Mouse (Mus musculus): Measurements from ENCODE around the gene Arfgap3.
A peak's percentile ranks its signal among the peaks of the same experiment; 100 is the strongest.

The Arfgap3 gene

DNA sequence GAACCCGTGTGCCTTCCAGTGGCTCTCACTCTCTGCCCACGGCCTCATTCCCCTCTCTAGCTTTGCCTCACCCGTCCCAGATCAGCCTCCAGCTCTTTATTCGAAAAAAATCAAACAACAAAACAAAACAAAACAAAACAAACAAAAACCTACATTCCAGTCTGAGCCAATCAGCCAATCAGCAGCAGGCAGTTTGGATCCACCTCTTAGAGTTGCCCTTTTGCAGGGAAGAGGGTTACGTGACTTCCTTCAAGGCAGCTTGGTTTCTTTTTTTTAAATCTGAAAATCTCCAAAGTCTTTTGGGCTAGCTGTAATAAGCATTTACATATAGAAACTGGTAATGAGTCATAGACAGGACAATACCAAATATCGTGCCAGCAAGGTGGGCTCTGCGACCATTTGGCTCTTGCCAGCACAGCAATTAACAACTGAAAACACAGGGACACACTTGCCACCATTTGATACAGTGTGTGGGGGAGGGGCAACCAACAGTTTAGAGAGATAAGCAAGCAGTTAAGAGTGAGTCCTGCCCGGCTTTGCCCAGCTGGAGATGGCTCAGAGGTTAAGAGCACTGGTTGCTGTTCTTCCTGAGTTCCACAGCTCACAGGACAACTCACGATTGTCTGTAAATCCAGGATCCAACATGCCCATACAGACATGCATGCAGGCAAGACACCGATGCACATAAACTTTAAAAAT is 95.5 kb downstream of the Arfgap3 start:
- DNase-seq (ENCODE audit: low spot score in 2 of 2): no peak

DNA sequence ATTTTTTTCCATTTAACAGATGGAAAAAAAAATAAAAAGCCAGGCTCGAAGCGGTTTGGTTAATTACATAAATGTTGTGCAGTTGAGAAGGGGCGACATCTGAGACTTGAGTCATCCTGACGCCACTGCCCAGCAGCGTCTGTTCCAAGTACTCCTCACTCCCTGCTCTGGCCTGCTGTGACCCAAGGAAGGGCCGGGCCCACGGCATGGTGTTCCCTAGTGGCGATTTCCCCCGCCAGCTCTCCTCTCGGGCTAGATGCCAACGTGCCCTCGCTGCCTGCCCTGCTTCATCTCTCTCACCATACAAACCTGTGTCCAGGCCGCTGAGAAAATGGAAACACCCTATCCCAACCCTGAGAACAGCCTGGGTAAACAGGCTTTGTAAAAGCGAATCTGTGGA is 98.0 kb downstream of the Arfgap3 start:
- no peak for DNase-seq (ENCODE audit: low spot score in 2 of 2)

GRCm38 (mm10) chr15:83251176-83252004 is 98.7 kb downstream of the Arfgap3 start, which contains the start of gene A4galt:
A4galt (minus strand) TSS chr15:83251774.
- DNase-seq (ENCODE audit: low spot score in 2 of 2): peak in 1 of 2 experiments; percentile 17

DNA sequence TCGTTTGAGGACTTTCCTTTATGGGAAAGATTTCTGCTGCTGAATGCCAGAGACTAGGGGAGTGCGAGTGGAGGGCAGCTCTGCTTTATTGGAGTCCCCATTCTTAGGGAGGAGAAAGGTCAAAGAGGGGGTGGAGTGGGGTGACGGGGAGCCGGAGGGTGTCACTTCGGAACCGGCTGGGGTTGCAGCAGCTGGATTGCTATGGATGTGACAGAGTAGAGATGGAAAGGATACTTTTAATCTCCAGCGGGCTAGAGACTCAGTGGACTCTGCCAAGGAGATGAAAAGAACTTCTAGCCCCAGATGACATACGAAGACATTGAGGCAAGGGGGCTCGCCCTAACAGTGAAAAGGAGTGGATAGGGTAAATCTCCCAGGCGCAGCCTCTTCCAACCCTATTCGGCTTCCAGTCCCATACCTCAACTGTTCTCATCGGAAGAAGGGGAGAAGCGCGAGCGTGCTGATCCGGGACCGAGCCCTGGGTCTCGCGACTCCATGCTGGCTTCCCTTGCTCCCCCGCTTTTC is 99.3 kb downstream of the Arfgap3 start:
- DNase-seq (ENCODE audit: low spot score in 2 of 2): no peak
